Mouse (Mus musculus) testis, adult 2 months (tissue): ENCODE data around the gene Gp1bb.

ENCODE experiments used
- CTCF ChIP-seq: fragments of 200-500 bp; IDR thresholded peaks from 2 replicates; pipeline ENCODE4 v1.5.1; 2012; ENCODE audit warnings: low read depth, mild to moderate bottlenecking, inconsistent platforms, low read length, moderate library complexity; ENCODE audit not compliant: control insufficient read depth, insufficient read depth, insufficient replicate concordance
- POLR2A ChIP-seq: fragments of 200-500 bp; IDR thresholded peaks from 2 replicates; pipeline ENCODE4 v1.6.1; 2012; ENCODE audit warnings: low read depth, mild to moderate bottlenecking, inconsistent platforms, low read length, moderate library complexity; ENCODE audit not compliant: control insufficient read depth

- TF ChIP-seq CTCF (no peak), POLR2A (no peak)
Measured at GRCm38 (mm10) chr16:18582426-18583148, 39.6 kb downstream of the Gp1bb start.
